Mouse (Mus musculus) ES-Bruce4 (cell line): ENCODE data around the gene Bag5.

Experiments
- CTCF ChIP-seq: IDR thresholded peaks from one replicate; pipeline ENCODE4 v1.8.1; 2011; ENCODE audit warnings: low read depth, low read length
- EP300 ChIP-seq: IDR thresholded peaks from 2 replicates; pipeline ENCODE4 v1.6.1; 2011; ENCODE audit warnings: low read depth, low read length; ENCODE audit not compliant: insufficient read depth
- POLR2A ChIP-seq: IDR thresholded peaks from one replicate; pipeline ENCODE4 v1.8.1; 2011; ENCODE audit warnings: low read length; ENCODE audit not compliant: insufficient read depth

- TF ChIP-seq CTCF (no peak), POLR2A (no peak), EP300 (no peak)
These were observed 47.4 kb upstream of the Bag5 start for GRCm38 (mm10) chr12:111760306-111760908.
